ENCODE assay signal across 9 mouse cellular contexts in genomic region chr7:128690796-128691195, GRCm38 (mm10). TPM values are rescaled to one million over a fixed set of nuclear protein-coding genes. Genes with fewer than 3 reads are reported as not detected.
DNase-seq lines count a peak whose midpoint lies in the region; ATAC-seq lines count a peak whose summit lies in the region.
"Had no signal": no experiment of that assay in that cellular context is flagged by ENCODE, and none has a peak within 500 bp of the region (broad histone marks: within the 10 kb centered on the region; RNA-seq: fewer than 3 reads in every experiment).

No protein-coding gene starts in this region.

- H3K9ac ChIP-seq in embryonic facial prominence, embryonic 11.5 days (replicated peaks; ENCODE audit: low read length), result no peak overlapping the region
- peak overlapping the region; percentile 24; the same call in 1 of the 2 replicates for H3K9ac ChIP-seq in hindbrain, embryonic 16.5 days (ENCODE audit: low read depth, low read length)
- peak overlapping the region; percentile 47; the same call in 1 of the 2 replicates for H3K9ac ChIP-seq in midbrain, embryonic 12.5 days (replicated peaks)
- H3K9ac ChIP-seq in liver, embryonic 12.5 days, result no peak overlapping the region

- no peaks in the 10 kb centered on the region for H3K27me3 ChIP-seq in embryonic facial prominence, embryonic 11.5 days (ENCODE audit: control insufficient read depth, insufficient read depth, low read length)
- no peaks in the 10 kb centered on the region for H3K27me3 ChIP-seq in embryonic facial prominence, embryonic 10.5 days (replicated peaks; ENCODE audit: low read depth, poor library complexity, severe bottlenecking)
- H3K27me3 ChIP-seq in hindbrain, embryonic 16.5 days (replicated peaks; ENCODE audit: control insufficient read depth, insufficient read depth, low read length), result no peaks in the 10 kb centered on the region
- no peaks in the 10 kb centered on the region for H3K27me3 ChIP-seq in midbrain, embryonic 12.5 days
- no peaks in the 10 kb centered on the region for H3K27me3 ChIP-seq in liver, embryonic 12.5 days (replicated peaks)

- DNase-seq in embryonic facial prominence, embryonic 11.5 days (ENCODE audit: low spot score), result peak; percentile 12
- DNase-seq in embryonic facial prominence, embryonic 10.5 days (ENCODE audit: low spot score), result no peak
- DNase-seq in right cerebral cortex, postnatal 4 days, result peak; percentile 57
- no peak for DNase-seq in heart, adult 8-10 months (ENCODE audit: low spot score)
- no peak for DNase-seq in liver

- no peak overlapping the region for H3K4me3 ChIP-seq in embryonic facial prominence, embryonic 11.5 days (ENCODE audit: low read depth, low read length)
- H3K4me3 ChIP-seq in embryonic facial prominence, embryonic 10.5 days, result no peak overlapping the region
- peak overlapping the region; percentile 38 for H3K4me3 ChIP-seq in hindbrain, embryonic 16.5 days (ENCODE audit: low read length)
- H3K4me3 ChIP-seq in midbrain, embryonic 12.5 days, result peak overlapping the region; percentile 46
- no peak overlapping the region for H3K4me3 ChIP-seq in liver, embryonic 12.5 days

- peaks cover 4% of the 10 kb centered on the region for H3K9me3 ChIP-seq in embryonic facial prominence, embryonic 11.5 days (replicated peaks; ENCODE audit: control insufficient read depth, low read length)
- peaks cover 31% of the 10 kb centered on the region for H3K9me3 ChIP-seq in embryonic facial prominence, embryonic 10.5 days
- H3K9me3 ChIP-seq in hindbrain, embryonic 16.5 days (ENCODE audit: control insufficient read depth, low read length), result peaks cover 5% of the 10 kb centered on the region
- H3K9me3 ChIP-seq in midbrain, embryonic 12.5 days, result peaks cover 21% of the 10 kb centered on the region
- no peaks in the 10 kb centered on the region for H3K9me3 ChIP-seq in liver, embryonic 12.5 days (replicated peaks)

- 85% methylated on average over 7 of the region's 7 CpGs for WGBS in embryonic facial prominence, embryonic 11.5 days
- 78% methylated on average over 7 of the region's 7 CpGs for WGBS in embryonic facial prominence, embryonic 10.5 days
- WGBS in hindbrain, embryonic 16.5 days, result 12% methylated on average over 7 of the region's 7 CpGs
- WGBS in midbrain, embryonic 12.5 days, result 36% methylated on average over 7 of the region's 7 CpGs
- 72% methylated on average over 7 of the region's 7 CpGs for WGBS in liver, embryonic 12.5 days (ENCODE audit: insufficient replicate concordance)

- no peak overlapping the region for H3K4me2 ChIP-seq in embryonic facial prominence, embryonic 11.5 days (ENCODE audit: low read depth, low read length)
- H3K4me2 ChIP-seq in hindbrain, embryonic 16.5 days (ENCODE audit: low read length), result peak overlapping the region; percentile 50
- H3K4me2 ChIP-seq in midbrain, embryonic 12.5 days (replicated peaks), result peak overlapping the region; percentile 45
- no peak overlapping the region for H3K4me2 ChIP-seq in liver, embryonic 12.5 days

- peaks cover 4% of the 10 kb centered on the region; the same call in 1 of the 2 replicates for H3K36me3 ChIP-seq in embryonic facial prominence, embryonic 11.5 days (replicated peaks; ENCODE audit: control insufficient read depth, insufficient read depth, low read depth, low read length)
- H3K36me3 ChIP-seq in embryonic facial prominence, embryonic 10.5 days (replicated peaks), result peaks cover 72% of the 10 kb centered on the region
- peaks cover 29% of the 10 kb centered on the region for H3K36me3 ChIP-seq in hindbrain, embryonic 16.5 days (ENCODE audit: control insufficient read depth, insufficient read depth, low read length)
- peaks cover 65% of the 10 kb centered on the region for H3K36me3 ChIP-seq in midbrain, embryonic 12.5 days
- peaks cover 46% of the 10 kb centered on the region for H3K36me3 ChIP-seq in liver, embryonic 12.5 days

- H3K27ac ChIP-seq in embryonic facial prominence, embryonic 11.5 days (replicated peaks; ENCODE audit: low read depth, low read length), result no peak overlapping the region
- H3K27ac ChIP-seq in embryonic facial prominence, embryonic 10.5 days (replicated peaks), result no peak overlapping the region
- H3K27ac ChIP-seq in hindbrain, embryonic 16.5 days (ENCODE audit: low read depth, low read length), result peak overlapping the region; percentile 15
- peak overlapping the region; percentile 83 for H3K27ac ChIP-seq in midbrain, embryonic 12.5 days (replicated peaks)
- no peak overlapping the region for H3K27ac ChIP-seq in liver, embryonic 12.5 days
- H3K27ac ChIP-seq: kidney, postnatal 0 days had no signal

- ATAC-seq in embryonic facial prominence, embryonic 11.5 days (replicated peaks; ENCODE audit: insufficient number of reproducible peaks, low FRiP score, low TSS enrichment, low read depth), result no peak
- ATAC-seq in hindbrain, embryonic 16.5 days, result peak; percentile 63
- peak; percentile 50; the same call in 1 of the 2 replicates for ATAC-seq in midbrain, embryonic 12.5 days (ENCODE audit: low FRiP score, low read depth)
- no peak for ATAC-seq in liver, embryonic 12.5 days

- H3K4me1 ChIP-seq in embryonic facial prominence, embryonic 11.5 days (ENCODE audit: control insufficient read depth, insufficient read depth, low read length), result no peaks in the 10 kb centered on the region
- no peaks in the 10 kb centered on the region for H3K4me1 ChIP-seq in embryonic facial prominence, embryonic 10.5 days
- H3K4me1 ChIP-seq in hindbrain, embryonic 16.5 days (ENCODE audit: control insufficient read depth, insufficient read depth, low read depth, low read length), result peaks cover 3% of the 10 kb centered on the region; the same call in 1 of the 2 replicates
- peaks cover 8% of the 10 kb centered on the region; the same call in 1 of the 2 replicates for H3K4me1 ChIP-seq in midbrain, embryonic 12.5 days
- peaks cover 20% of the 10 kb centered on the region for H3K4me1 ChIP-seq in liver, embryonic 12.5 days

RNA-seq across cellular contexts. Expression of gene Mcmbp, which starts 49.5 kb away (rescaled TPM):
- polyA plus RNA-seq in embryonic facial prominence, embryonic 11.5 days (2014; fragmentation: Nextera tagmentation; extraction: Ambion mirVana), result 85.1 and 85.3 TPM in 2 replicates
- 84.3 and 88.7 TPM in 2 replicates for polyA plus RNA-seq in embryonic facial prominence, embryonic 10.5 days (2016; fragmentation: Nextera tagmentation; extraction: Ambion mirVana)
- 34.6 and 40.4 TPM in 2 replicates for polyA plus RNA-seq in hindbrain, embryonic 16.5 days (2015; fragmentation: Nextera tagmentation; extraction: Ambion mirVana)
- polyA plus RNA-seq in midbrain, embryonic 12.5 days (2016; fragmentation: Nextera tagmentation; extraction: Ambion mirVana), result 74.8 and 78.8 TPM in 2 replicates
- polyA plus RNA-seq in liver, embryonic 12.5 days (2016; fragmentation: Nextera tagmentation; extraction: Ambion mirVana), result 41.9 and 42.5 TPM in 2 replicates
- total RNA-seq in heart, adult 8-10 months (2022), result 10 to 100 TPM; 19.7 to 21.6 (median 21.1) TPM

RNA-seq across cellular contexts. Expression of gene Sec23ip, which starts 53.9 kb away (rescaled TPM):
- polyA plus RNA-seq in embryonic facial prominence, embryonic 11.5 days (2014; fragmentation: Nextera tagmentation; extraction: Ambion mirVana), result 38.3 and 38.4 TPM in 2 replicates
- polyA plus RNA-seq in embryonic facial prominence, embryonic 10.5 days (2016; fragmentation: Nextera tagmentation; extraction: Ambion mirVana), result 39.1 and 41.7 TPM in 2 replicates
- polyA plus RNA-seq in hindbrain, embryonic 16.5 days (2015; fragmentation: Nextera tagmentation; extraction: Ambion mirVana), result 32.8 and 36.3 TPM in 2 replicates
- polyA plus RNA-seq in midbrain, embryonic 12.5 days (2016; fragmentation: Nextera tagmentation; extraction: Ambion mirVana), result 42.6 and 42.8 TPM in 2 replicates
- polyA plus RNA-seq in liver, embryonic 12.5 days (2016; fragmentation: Nextera tagmentation; extraction: Ambion mirVana), result 27.4 and 27.7 TPM in 2 replicates
- 10 to 100 TPM; 21.4 to 34.4 (median 26.8) TPM for total RNA-seq in heart, adult 8-10 months (2022)

Comparison
In these comparisons a context has a peak if more than half of its experiments do, and no peak if none do; other contexts are left out.
1. DNase-seq: peak in embryonic facial prominence, embryonic 11.5 days (single experiment) and right cerebral cortex, postnatal 4 days (single experiment); none in embryonic facial prominence, embryonic 10.5 days (single experiment), heart, adult 8-10 months (single experiment) and liver (single experiment).
2. ATAC-seq: peak in hindbrain, embryonic 16.5 days (single experiment) and midbrain, embryonic 12.5 days (single experiment); none in embryonic facial prominence, embryonic 11.5 days (single experiment) and liver, embryonic 12.5 days (single experiment).
3. H3K27ac ChIP-seq: peak in hindbrain, embryonic 16.5 days (single experiment) and midbrain, embryonic 12.5 days (single experiment); none in embryonic facial prominence, embryonic 11.5 days (single experiment), embryonic facial prominence, embryonic 10.5 days (single experiment) and liver, embryonic 12.5 days (single experiment).
4. H3K4me2 ChIP-seq: peak in hindbrain, embryonic 16.5 days (single experiment) and midbrain, embryonic 12.5 days (single experiment); none in embryonic facial prominence, embryonic 11.5 days (single experiment) and liver, embryonic 12.5 days (single experiment).
5. H3K4me3 ChIP-seq: peak in hindbrain, embryonic 16.5 days (single experiment) and midbrain, embryonic 12.5 days (single experiment); none in embryonic facial prominence, embryonic 11.5 days (single experiment), embryonic facial prominence, embryonic 10.5 days (single experiment) and liver, embryonic 12.5 days (single experiment).
6. H3K9ac ChIP-seq: peak in hindbrain, embryonic 16.5 days (single experiment) and midbrain, embryonic 12.5 days (single experiment); none in embryonic facial prominence, embryonic 11.5 days (single experiment) and liver, embryonic 12.5 days (single experiment).